Mouse (Mus musculus): ENCODE measurements around the gene C2. TPM values are rescaled to one million over a fixed set of nuclear protein-coding genes. Genes with fewer than 3 reads are reported as not detected.

The C2 gene
- polyA plus RNA-seq, 1 experiment from 2014 or later = 4.0 TPM

- WGBS = 46% methylated on average over 24 of the region's 24 CpGs
- no peak for ATAC-seq (ENCODE audit: low read depth)
- H3K4me3 ChIP-seq (ENCODE audit: low read depth, low read length) = no peak overlapping the region
- H3K9ac ChIP-seq (ENCODE audit: low read depth, low read length) = 0 out of 2 replicates have a peak overlapping the region, but pooled peaks have one; percentile 30
- no peak overlapping the region for H3K4me2 ChIP-seq (ENCODE audit: low read depth, low read length)
- H3K27ac ChIP-seq (replicated peaks; ENCODE audit: low read depth, low read length) = no peak overlapping the region
- H3K36me3 ChIP-seq (ENCODE audit: control insufficient read depth, insufficient read depth, low read length) = peaks cover 5% of the 10 kb centered on the region; the same call in 1 of the 2 replicates
- no peak for DNase-seq (ENCODE audit: low spot score)
- H3K9me3 ChIP-seq (ENCODE audit: control insufficient read depth, low read length) = no peaks in the 10 kb centered on the region
- H3K27me3 ChIP-seq (replicated peaks; ENCODE audit: control insufficient read depth, insufficient read depth, low read length) = no peaks in the 10 kb centered on the region
- peaks cover 7% of the 10 kb centered on the region for H3K4me1 ChIP-seq (ENCODE audit: control insufficient read depth, insufficient read depth, low read length)
Observed at GRCm38 (mm10) chr17:34934031-34934430, 36.0 kb upstream of the C2 start.

- H3K9ac ChIP-seq (ENCODE audit: low read depth, low read length) = peak overlapping the region; percentile 81
- H3K9me3 ChIP-seq (ENCODE audit: control insufficient read depth, low read length) = no peaks in the 10 kb centered on the region
- ATAC-seq (ENCODE audit: low read depth) (no peak), DNase-seq (ENCODE audit: low spot score) (no peak)
- H3K27me3 ChIP-seq (replicated peaks; ENCODE audit: control insufficient read depth, insufficient read depth, low read length) = no peaks in the 10 kb centered on the region
- H3K4me2 ChIP-seq (ENCODE audit: low read depth, low read length) = peak overlapping the region; percentile 72
- peaks cover 5% of the 10 kb centered on the region; the same call in 1 of the 2 replicates for H3K36me3 ChIP-seq (ENCODE audit: control insufficient read depth, insufficient read depth, low read length)
- peaks cover 7% of the 10 kb centered on the region for H3K4me1 ChIP-seq (ENCODE audit: control insufficient read depth, insufficient read depth, low read length)
- 89% methylated on average over 8 of the region's 8 CpGs for WGBS
- H3K4me3 ChIP-seq (ENCODE audit: low read depth, low read length) = peak overlapping the region; percentile 71
- no peak overlapping the region for H3K27ac ChIP-seq (replicated peaks; ENCODE audit: low read depth, low read length)
Observed at GRCm38 (mm10) chr17:34932287-34932686, 34.2 kb upstream of the C2 start.

GRCm38 (mm10) chr17:34931735-34932098, 33.7 kb upstream of the C2 start:
- H3K27ac ChIP-seq (replicated peaks; ENCODE audit: low read depth, low read length) = no peak overlapping the region
- H3K36me3 ChIP-seq (ENCODE audit: control insufficient read depth, insufficient read depth, low read length) = peaks cover 5% of the 10 kb centered on the region; the same call in 1 of the 2 replicates
- peak overlapping the region; percentile 81 for H3K9ac ChIP-seq (ENCODE audit: low read depth, low read length)
- DNase-seq (ENCODE audit: low spot score) (no peak), ATAC-seq (ENCODE audit: low read depth) (0 out of 2 replicates have a peak, but pooled peaks have one; percentile 8)
- H3K4me1 ChIP-seq (ENCODE audit: control insufficient read depth, insufficient read depth, low read length) = peaks cover 7% of the 10 kb centered on the region
- H3K4me3 ChIP-seq (ENCODE audit: low read depth, low read length) = peak overlapping the region; percentile 71
- peak overlapping the region; percentile 72 for H3K4me2 ChIP-seq (ENCODE audit: low read depth, low read length)
- no peaks in the 10 kb centered on the region for H3K27me3 ChIP-seq (replicated peaks; ENCODE audit: control insufficient read depth, insufficient read depth, low read length)
- 14% methylated on average over 14 of the region's 14 CpGs for WGBS
- H3K9me3 ChIP-seq (ENCODE audit: control insufficient read depth, low read length) = no peaks in the 10 kb centered on the region

- 1% methylated on average over 31 of the region's 38 CpGs for WGBS
- no peak within 1 kb of the TSS for H3K27ac ChIP-seq (replicated peaks; ENCODE audit: low read depth, low read length)
- H3K9me3 ChIP-seq (ENCODE audit: control insufficient read depth, low read length) = no peaks in the 10 kb centered on the region
- peak; percentile 99 for DNase-seq (ENCODE audit: low spot score)
- peak; percentile 98 for ATAC-seq (ENCODE audit: low read depth)
- peaks cover 7% of the 10 kb centered on the region for H3K4me1 ChIP-seq (ENCODE audit: control insufficient read depth, insufficient read depth, low read length)
- peaks cover 5% of the 10 kb centered on the region; the same call in 1 of the 2 replicates for H3K36me3 ChIP-seq (ENCODE audit: control insufficient read depth, insufficient read depth, low read length)
- peak within 1 kb of the TSS; percentile 72 for H3K4me2 ChIP-seq (ENCODE audit: low read depth, low read length)
- peak within 1 kb of the TSS; percentile 81 for H3K9ac ChIP-seq (ENCODE audit: low read depth, low read length)
- H3K4me3 ChIP-seq (ENCODE audit: low read depth, low read length) = peak within 1 kb of the TSS; percentile 71
- no peaks in the 10 kb centered on the region for H3K27me3 ChIP-seq (replicated peaks; ENCODE audit: control insufficient read depth, insufficient read depth, low read length)
Observed at GRCm38 (mm10) chr17:34931061-34931734, 33.1 kb upstream of the C2 start, which contains the start of gene Neu1. Gene Neu1 (plus strand): TSS chr17:34931253.

- DNase-seq (ENCODE audit: low spot score) = no peak
- H3K4me2 ChIP-seq (ENCODE audit: low read depth, low read length) = no peak overlapping the region
Observed at GRCm38 (mm10) chr17:34928841-34929240, 30.8 kb upstream of the C2 start.

GRCm38 (mm10) chr17:34927306-34928019, 29.4 kb upstream of the C2 start:
- ATAC-seq (ENCODE audit: low read depth) = no peak
- H3K4me3 ChIP-seq (ENCODE audit: low read depth, low read length) = no peak overlapping the region
- no peaks in the 10 kb centered on the region for H3K27me3 ChIP-seq (replicated peaks; ENCODE audit: control insufficient read depth, insufficient read depth, low read length)
- 86% methylated on average over 18 of the region's 18 CpGs for WGBS
- H3K9me3 ChIP-seq (ENCODE audit: control insufficient read depth, low read length) = no peaks in the 10 kb centered on the region
- H3K27ac ChIP-seq (replicated peaks; ENCODE audit: low read depth, low read length) = no peak overlapping the region
- no peak for DNase-seq (ENCODE audit: low spot score)
- H3K9ac ChIP-seq (ENCODE audit: low read depth, low read length) = no peak overlapping the region
- peaks cover 7% of the 10 kb centered on the region for H3K4me1 ChIP-seq (ENCODE audit: control insufficient read depth, insufficient read depth, low read length)
- no peak overlapping the region for H3K4me2 ChIP-seq (ENCODE audit: low read depth, low read length)
- no peaks in the 10 kb centered on the region for H3K36me3 ChIP-seq (ENCODE audit: control insufficient read depth, insufficient read depth, low read length)

More at GRCm38 (mm10) chr17:34928841-34929240, 30.8 kb upstream of the C2 start:
- no peak overlapping the region for H3K27ac ChIP-seq (replicated peaks; ENCODE audit: low read depth, low read length)
- ATAC-seq (ENCODE audit: low read depth) = no peak
- H3K9ac ChIP-seq (ENCODE audit: low read depth, low read length) = no peak overlapping the region
- WGBS = 55% methylated on average over 4 of the region's 4 CpGs
- no peaks in the 10 kb centered on the region for H3K36me3 ChIP-seq (ENCODE audit: control insufficient read depth, insufficient read depth, low read length)
- no peaks in the 10 kb centered on the region for H3K27me3 ChIP-seq (replicated peaks; ENCODE audit: control insufficient read depth, insufficient read depth, low read length)
- H3K9me3 ChIP-seq (ENCODE audit: control insufficient read depth, low read length) = no peaks in the 10 kb centered on the region
- no peak overlapping the region for H3K4me3 ChIP-seq (ENCODE audit: low read depth, low read length)
- H3K4me1 ChIP-seq (ENCODE audit: control insufficient read depth, insufficient read depth, low read length) = peaks cover 7% of the 10 kb centered on the region

GRCm38 (mm10) chr17:34924258-34924657, 26.2 kb upstream of the C2 start:
- Histone ChIP-seq H3K4me2 (ENCODE audit: low read depth, low read length) (no peak overlapping the region), H3K4me1 (ENCODE audit: control insufficient read depth, insufficient read depth, low read length) (no peaks in the 10 kb centered on the region), H3K36me3 (ENCODE audit: control insufficient read depth, insufficient read depth, low read length) (no peaks in the 10 kb centered on the region), H3K27me3 (replicated peaks; ENCODE audit: control insufficient read depth, insufficient read depth, low read length) (no peaks in the 10 kb centered on the region), H3K4me3 (ENCODE audit: low read depth, low read length) (no peak overlapping the region), H3K27ac (replicated peaks; ENCODE audit: low read depth, low read length) (no peak overlapping the region), H3K9me3 (ENCODE audit: control insufficient read depth, low read length) (no peaks in the 10 kb centered on the region), H3K9ac (ENCODE audit: low read depth, low read length) (no peak overlapping the region)
- DNase-seq (ENCODE audit: low spot score) (no peak), ATAC-seq (ENCODE audit: low read depth) (no peak)
- 71% methylated on average over 5 of the region's 5 CpGs for WGBS

GRCm38 (mm10) chr17:34922939-34923338, 24.9 kb upstream of the C2 start:
- Histone ChIP-seq H3K9me3 (ENCODE audit: control insufficient read depth, low read length) (no peaks in the 10 kb centered on the region), H3K36me3 (ENCODE audit: control insufficient read depth, insufficient read depth, low read length) (no peaks in the 10 kb centered on the region), H3K4me2 (ENCODE audit: low read depth, low read length) (no peak overlapping the region), H3K4me1 (ENCODE audit: control insufficient read depth, insufficient read depth, low read length) (no peaks in the 10 kb centered on the region), H3K4me3 (ENCODE audit: low read depth, low read length) (no peak overlapping the region), H3K27me3 (replicated peaks; ENCODE audit: control insufficient read depth, insufficient read depth, low read length) (no peaks in the 10 kb centered on the region), H3K9ac (ENCODE audit: low read depth, low read length) (no peak overlapping the region), H3K27ac (replicated peaks; ENCODE audit: low read depth, low read length) (no peak overlapping the region)
- WGBS = 52% methylated on average over 6 of the region's 6 CpGs
- DNase-seq (ENCODE audit: low spot score) (no peak), ATAC-seq (ENCODE audit: low read depth) (no peak)

Data from embryonic facial prominence, embryonic 14.5 days (tissue).